Mouse (Mus musculus) left cerebral cortex, adult 2 months (tissue): Measurements from ENCODE around the gene Gm20479. TPM values are rescaled to one million over a fixed set of nuclear protein-coding genes. Genes with fewer than 3 reads are reported as not detected.

Source experiments
- DNase-seq, 2 experiments: peaks; one replicate each; pipeline ENCODE4 v3.0.0; 2021 to 2022; ENCODE audit warnings: low spot score in 2 of 2, mixed read lengths in 1 of 2; ENCODE audit errors: extremely low spot score in 1 of 2
- H3K27ac ChIP-seq: fragments of 200-600 bp; 2 replicates; pipeline ENCODE4 v1.8.1; 2022
- H3K4me3 ChIP-seq: fragments of 200-600 bp; 2 replicates; pipeline ENCODE4 v1.8.1; 2022
- CTCF ChIP-seq: fragments of 200-600 bp; IDR thresholded peaks from 2 replicates; pipeline ENCODE4 v1.8.1; 2022; ENCODE audit warnings: antibody characterized with exemption, mild to moderate bottlenecking, moderate library complexity
- intact Hi-C: fragments of 180-260 bp; cut with DNase I; formaldehyde crosslinking; loops from one replicate; pipeline ENCODE4 v1.15.1; 2025
- total RNA-seq, 2 experiments: library from RNA; stranded (reverse); gene quantifications; 2 replicates each; pipeline ENCODE4 v1.2.3; 2021

Gm20479 gene
- total RNA-seq, 2 experiments from 2014 or later: not detected

- intact Hi-C loops: no loop called here
- no peak for TF ChIP-seq CTCF
- Histone ChIP-seq H3K27ac (no peak overlapping the region), H3K4me3 (no peak overlapping the region)
- no peak for DNase-seq
These were observed 37.8 kb downstream of the Gm20479 start for GRCm38 (mm10) chr7:27319411-27319810.

GRCm38 (mm10) chr7:27315958-27316357 is 41.3 kb downstream of the Gm20479 start:
- DNase-seq: no peak
- intact Hi-C loops: no loop called here
- TF ChIP-seq CTCF: no peak
- Histone ChIP-seq H3K4me3 (no peak overlapping the region), H3K27ac (no peak overlapping the region)

GRCm38 (mm10) chr7:27314393-27314792 is 42.8 kb downstream of the Gm20479 start:
- DNase-seq: no peak
- peak; percentile 35 for TF ChIP-seq CTCF
- no peak overlapping the region for H3K4me3 ChIP-seq
- no peak overlapping the region for H3K27ac ChIP-seq
- intact Hi-C loops: no loop called here

- intact Hi-C loops: no loop called here
- Histone ChIP-seq H3K27ac (no peak overlapping the region), H3K4me3 (no peak overlapping the region)
- no peak for TF ChIP-seq CTCF
- no peak for DNase-seq
These were observed 45.5 kb downstream of the Gm20479 start for GRCm38 (mm10) chr7:27311651-27312284.

- no peak for DNase-seq
- intact Hi-C loops: no loop called here
- TF ChIP-seq CTCF: no peak
- no peak overlapping the region for H3K4me3 ChIP-seq
- no peak overlapping the region for H3K27ac ChIP-seq
These were observed 46.2 kb downstream of the Gm20479 start for GRCm38 (mm10) chr7:27310996-27311535.

GRCm38 (mm10) chr7:27310306-27310705 is 46.9 kb downstream of the Gm20479 start:
- DNase-seq: no peak
- Histone ChIP-seq H3K27ac (no peak overlapping the region), H3K4me3 (no peak overlapping the region)
- TF ChIP-seq CTCF: no peak
- intact Hi-C loops: no loop called here

- Histone ChIP-seq H3K27ac (no peak overlapping the region), H3K4me3 (no peak overlapping the region)
- DNase-seq: no peak
- intact Hi-C loops: no loop called here
- TF ChIP-seq CTCF: no peak
These were observed 47.4 kb downstream of the Gm20479 start for GRCm38 (mm10) chr7:27309832-27310231.

GRCm38 (mm10) chr7:27308821-27309549 is 48.2 kb downstream of the Gm20479 start:
- no peak for TF ChIP-seq CTCF
- intact Hi-C loops: no loop called here
- Histone ChIP-seq H3K27ac (no peak overlapping the region), H3K4me3 (no peak overlapping the region)
- no peak for DNase-seq

GRCm38 (mm10) chr7:27307551-27307950 is 49.7 kb downstream of the Gm20479 start:
- H3K27ac ChIP-seq: no peak overlapping the region
- intact Hi-C loops: no loop called here
- peak; percentile 37 for TF ChIP-seq CTCF
- H3K4me3 ChIP-seq: no peak overlapping the region
- DNase-seq: no peak

- Histone ChIP-seq H3K4me3 (no peak overlapping the region), H3K27ac (no peak overlapping the region)
- intact Hi-C loops: no loop called here
- DNase-seq: peak in 1 of 2 experiments; percentile 47
- peak; percentile 58 for TF ChIP-seq CTCF
These were observed 50.8 kb downstream of the Gm20479 start for GRCm38 (mm10) chr7:27306161-27307160.

GRCm38 (mm10) chr7:27305091-27305730 is 52.0 kb downstream of the Gm20479 start:
- Histone ChIP-seq H3K27ac (no peak overlapping the region), H3K4me3 (no peak overlapping the region)
- intact Hi-C loops: no loop called here
- no peak for DNase-seq
- TF ChIP-seq CTCF: no peak

Other genes with a start within 250 kb of the Gm20479 start
- not detected for gene Cyp2f2, start 237.5 kb downstream of the Gm20479 start, total RNA-seq
- not detected for gene Cyp2t4, start 203.7 kb downstream of the Gm20479 start, total RNA-seq
- 100 to 1,000 TPM in 1 of 2 experiments, 10 to 100 TPM in 1; 92.8 to 109 TPM for gene Egln2, start 190.6 kb downstream of the Gm20479 start, total RNA-seq
- 10 to 100 TPM; 89.7 to 93.2 TPM for gene Rab4b, start 178.5 kb downstream of the Gm20479 start, total RNA-seq
- not detected for gene Gm21983, start 176.3 kb downstream of the Gm20479 start, total RNA-seq
- gene Mia, start 176.3 kb downstream of the Gm20479 start, total RNA-seq: 1 to 10 TPM in 1 of 2 experiments, under 1 TPM in 1; 0.68 to 1.6 TPM
- gene BC024978, start 161.6 kb downstream of the Gm20479 start, total RNA-seq: 10 to 100 TPM; 21.6 to 26.1 TPM
- 10 to 100 TPM; 85.1 to 86.5 TPM for gene Snrpa, start 161.1 kb downstream of the Gm20479 start, total RNA-seq
- gene Itpkc, start 128.8 kb downstream of the Gm20479 start, total RNA-seq: 10 to 100 TPM; 11.7 to 12.6 TPM
- 10 to 100 TPM; 35.4 to 36.2 TPM for gene Coq8b, start 124.4 kb downstream of the Gm20479 start, total RNA-seq
- 100 to 1,000 TPM; 117 to 135 TPM for gene Numbl, start 99.0 kb downstream of the Gm20479 start, total RNA-seq
- 10 to 100 TPM; 48.1 to 51.2 TPM for gene Ltbp4, start 19.7 kb downstream of the Gm20479 start, total RNA-seq
- gene Shkbp1, start 1.4 kb downstream of the Gm20479 start, total RNA-seq: 10 to 100 TPM; 23.2 to 40.3 TPM
- 100 to 1,000 TPM; 153 to 162 TPM for gene Sptbn4, start 90.3 kb upstream of the Gm20479 start, total RNA-seq
- 10 to 100 TPM; 18.1 to 18.3 TPM for gene Blvrb, start 90.6 kb upstream of the Gm20479 start, total RNA-seq
- 1 to 10 TPM; 3.3 TPM for gene Sertad3, start 116.3 kb upstream of the Gm20479 start, total RNA-seq
- 10 to 100 TPM; 18.8 to 21.7 TPM for gene Sertad1, start 129.5 kb upstream of the Gm20479 start, total RNA-seq
- under 1 TPM; 0.47 to 0.50 TPM for gene Prx, start 141.9 kb upstream of the Gm20479 start, total RNA-seq
- under 1 TPM in 1 of 2 experiments, not detected in 1; 0.16 TPM for gene Hipk4, start 165.8 kb upstream of the Gm20479 start, total RNA-seq
- gene Pld3, start 195.8 kb upstream of the Gm20479 start, total RNA-seq: 100 to 1,000 TPM; 746 to 788 TPM
- gene 2310022A10Rik, start 195.8 kb upstream of the Gm20479 start, total RNA-seq: 10 to 100 TPM; 25.9 to 27.1 TPM
- gene Akt2, start 234.1 kb upstream of the Gm20479 start, total RNA-seq: 100 to 1,000 TPM; 115 to 116 TPM